Mouse (Mus musculus) CD4-positive helper T cell, adult 2 months (primary cell): ENCODE measurements around the gene Pnpo.
A peak's percentile ranks its signal among the peaks of the same experiment; 100 is the strongest.

Experiments
- DNase-seq: peaks from one replicate; pipeline ENCODE4 v3.0.0-alpha.2; 2012; ENCODE audit warnings: low read depth, missing footprints, low spot score

The Pnpo gene

GRCm38 (mm10) chr11:96943746-96944304 is at the start of gene Pnpo:
Gene Pnpo, minus strand, starts transcription at chr11:96943986.
- peak; percentile 97 for DNase-seq

GRCm38 (mm10) chr11:96992722-96993311 is 49.0 kb upstream of the Pnpo start:
- peak; percentile 76 for DNase-seq

- DNase-seq, result no peak
Observed at GRCm38 (mm10) chr11:96991501-96991900, 47.7 kb upstream of the Pnpo start.

- DNase-seq, result peak; percentile 92
Observed at GRCm38 (mm10) chr11:96987873-96988655, 44.3 kb upstream of the Pnpo start.

- peak; percentile 48 for DNase-seq
Observed at GRCm38 (mm10) chr11:96986463-96986862, 42.7 kb upstream of the Pnpo start.

- no peak for DNase-seq
Observed at GRCm38 (mm10) chr11:96984903-96985302, 41.1 kb upstream of the Pnpo start.

- DNase-seq, result no peak
Observed at GRCm38 (mm10) chr11:96982859-96983258, 39.1 kb upstream of the Pnpo start, which contains the start of gene Sp2. Gene Sp2, minus strand, starts transcription at chr11:96982959.

- DNase-seq, result peak; percentile 84
Observed at GRCm38 (mm10) chr11:96982355-96982754, 38.6 kb upstream of the Pnpo start.

GRCm38 (mm10) chr11:96981461-96981860 is 37.7 kb upstream of the Pnpo start:
- DNase-seq, result no peak

GRCm38 (mm10) chr11:96980021-96980420 is 36.2 kb upstream of the Pnpo start:
- no peak for DNase-seq

GRCm38 (mm10) chr11:96979329-96979728 is 35.5 kb upstream of the Pnpo start:
- no peak for DNase-seq

- DNase-seq, result peak; percentile 47
Observed at GRCm38 (mm10) chr11:96978401-96979246, 34.8 kb upstream of the Pnpo start.

GRCm38 (mm10) chr11:96977606-96978400 is 34.0 kb upstream of the Pnpo start:
- peak; percentile 100 for DNase-seq

- DNase-seq, result no peak
Observed at GRCm38 (mm10) chr11:96976911-96977591, 33.3 kb upstream of the Pnpo start.

- DNase-seq, result no peak
Observed at GRCm38 (mm10) chr11:96976379-96976687, 32.5 kb upstream of the Pnpo start.

GRCm38 (mm10) chr11:96975511-96976378 is 32.0 kb upstream of the Pnpo start:
- DNase-seq, result no peak

- DNase-seq, result no peak
Observed at GRCm38 (mm10) chr11:96974813-96975212, 31.0 kb upstream of the Pnpo start.

- DNase-seq, result no peak
Observed at GRCm38 (mm10) chr11:96973426-96973964, 29.7 kb upstream of the Pnpo start.

- DNase-seq, result no peak
Observed at GRCm38 (mm10) chr11:96972906-96973305, 29.1 kb upstream of the Pnpo start.
